Mouse (Mus musculus): ENCODE data around the gene Atp8b4. TPM values are rescaled to one million over a fixed set of nuclear protein-coding genes. Genes with fewer than 3 reads are reported as not detected.

Gene Atp8b4
- polyA plus RNA-seq, 1 experiment = not detected

DNA sequence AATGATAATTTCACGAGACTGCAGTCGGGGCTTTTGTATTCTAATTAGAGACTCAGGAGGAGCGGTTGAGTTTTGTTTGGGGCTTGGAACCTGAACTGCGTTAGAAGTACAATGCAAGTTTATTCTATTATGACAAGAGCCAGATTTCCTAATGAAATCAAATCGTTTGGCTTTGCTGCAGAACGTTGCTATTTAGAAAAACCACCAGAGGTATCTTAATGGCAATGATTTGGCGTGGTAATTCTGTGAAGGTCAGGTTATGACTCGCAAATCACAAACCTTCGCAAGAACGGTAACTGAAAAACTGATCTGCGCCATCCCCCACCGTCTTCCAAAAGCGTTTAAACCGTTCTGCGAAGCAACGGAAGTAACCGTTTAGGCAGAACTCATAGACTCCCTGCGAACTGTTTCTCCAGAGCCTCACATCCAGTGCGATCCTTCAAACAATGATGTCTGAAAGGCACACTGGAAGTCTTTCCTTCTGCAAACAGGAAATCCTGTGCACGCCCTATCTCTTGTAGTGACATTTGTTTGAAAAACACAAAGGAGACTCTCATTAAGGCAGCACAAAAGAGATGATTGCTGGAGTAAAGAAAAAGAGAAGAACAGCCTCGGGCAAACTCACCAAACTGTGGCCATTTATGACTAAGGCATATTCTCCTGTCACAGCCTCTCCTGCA is 139.2 kb downstream of the Atp8b4 start:
- TF ChIP-seq POLR2A (IDR thresholded peaks at IDR 0.05; ENCODE audit: insufficient read depth, low read depth, low read length) = no peak
- no peak for TF ChIP-seq CTCF (IDR thresholded peaks at IDR 0.05; ENCODE audit: insufficient read depth, low read depth, low read length)
- Histone ChIP-seq H3K4me3 (ENCODE audit: insufficient read depth, low read depth, low read length) (no peak overlapping the region), H3K27ac (ENCODE audit: insufficient read depth, low read depth, low read length) (no peak overlapping the region), H3K4me1 (ENCODE audit: control insufficient read depth, insufficient read depth, low read length) (no peaks in the 10 kb centered on the region)
- WGBS = 36% methylated on average over 21 of the region's 21 CpGs

DNA sequence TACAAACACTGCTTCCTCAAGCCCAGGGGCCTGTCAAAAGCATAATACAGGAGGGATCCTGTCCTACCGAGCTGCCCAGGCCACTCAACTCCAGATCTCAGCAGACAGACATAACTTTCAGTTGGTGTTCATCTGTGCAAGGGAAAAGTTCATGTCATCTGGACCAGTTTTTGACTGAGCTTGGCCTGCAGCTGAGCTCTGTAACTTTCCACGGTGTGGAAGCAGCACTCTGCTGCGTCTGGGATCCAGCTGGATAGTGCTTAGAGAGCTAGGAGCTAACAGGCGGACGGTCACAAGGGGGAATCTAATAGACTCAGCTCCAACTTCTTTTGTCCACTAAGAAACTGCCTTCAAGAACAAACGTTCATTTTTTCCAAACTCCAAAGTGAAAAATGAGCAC is 139.8 kb downstream of the Atp8b4 start:
- Histone ChIP-seq H3K4me1 (ENCODE audit: control insufficient read depth, insufficient read depth, low read length) (no peaks in the 10 kb centered on the region), H3K4me3 (ENCODE audit: insufficient read depth, low read depth, low read length) (no peak overlapping the region), H3K27ac (ENCODE audit: insufficient read depth, low read depth, low read length) (no peak overlapping the region)
- TF ChIP-seq CTCF (IDR thresholded peaks at IDR 0.05; ENCODE audit: insufficient read depth, low read depth, low read length) (no peak), POLR2A (IDR thresholded peaks at IDR 0.05; ENCODE audit: insufficient read depth, low read depth, low read length) (no peak)
- 51% methylated on average over 6 of the region's 6 CpGs for WGBS

- TF ChIP-seq CTCF (IDR thresholded peaks at IDR 0.05; ENCODE audit: insufficient read depth, low read depth, low read length) (no peak), POLR2A (IDR thresholded peaks at IDR 0.05; ENCODE audit: insufficient read depth, low read depth, low read length) (no peak)
- H3K4me1 ChIP-seq (ENCODE audit: control insufficient read depth, insufficient read depth, low read length) = no peaks in the 10 kb centered on the region
- H3K4me3 ChIP-seq (ENCODE audit: insufficient read depth, low read depth, low read length) = no peak overlapping the region
- no peak overlapping the region for H3K27ac ChIP-seq (ENCODE audit: insufficient read depth, low read depth, low read length)
- WGBS = 86% methylated on average over 3 of the region's 3 CpGs
These were observed 140.5 kb downstream of the Atp8b4 start for GRCm38 (mm10) chr2:126359965-126360364.

- no peaks in the 10 kb centered on the region for H3K4me1 ChIP-seq (ENCODE audit: control insufficient read depth, insufficient read depth, low read length)
- H3K27ac ChIP-seq (ENCODE audit: insufficient read depth, low read depth, low read length) = no peak overlapping the region
- WGBS = 94% methylated on average over 1 of the region's 1 CpGs
- TF ChIP-seq POLR2A (IDR thresholded peaks at IDR 0.05; ENCODE audit: insufficient read depth, low read depth, low read length) = no peak
- TF ChIP-seq CTCF (IDR thresholded peaks at IDR 0.05; ENCODE audit: insufficient read depth, low read depth, low read length) = no peak
- no peak overlapping the region for H3K4me3 ChIP-seq (ENCODE audit: insufficient read depth, low read depth, low read length)
These were observed 141.2 kb downstream of the Atp8b4 start for GRCm38 (mm10) chr2:126359278-126359677.

- H3K4me3 ChIP-seq (ENCODE audit: insufficient read depth, low read depth, low read length) = no peak overlapping the region
- H3K4me1 ChIP-seq (ENCODE audit: control insufficient read depth, insufficient read depth, low read length) = no peaks in the 10 kb centered on the region
- 88% methylated on average over 5 of the region's 5 CpGs for WGBS
- TF ChIP-seq POLR2A (IDR thresholded peaks at IDR 0.05; ENCODE audit: insufficient read depth, low read depth, low read length) (no peak), CTCF (IDR thresholded peaks at IDR 0.05; ENCODE audit: insufficient read depth, low read depth, low read length) (no peak)
- no peak overlapping the region for H3K27ac ChIP-seq (ENCODE audit: insufficient read depth, low read depth, low read length)
These were observed 141.7 kb downstream of the Atp8b4 start for GRCm38 (mm10) chr2:126358741-126359140.

DNA sequence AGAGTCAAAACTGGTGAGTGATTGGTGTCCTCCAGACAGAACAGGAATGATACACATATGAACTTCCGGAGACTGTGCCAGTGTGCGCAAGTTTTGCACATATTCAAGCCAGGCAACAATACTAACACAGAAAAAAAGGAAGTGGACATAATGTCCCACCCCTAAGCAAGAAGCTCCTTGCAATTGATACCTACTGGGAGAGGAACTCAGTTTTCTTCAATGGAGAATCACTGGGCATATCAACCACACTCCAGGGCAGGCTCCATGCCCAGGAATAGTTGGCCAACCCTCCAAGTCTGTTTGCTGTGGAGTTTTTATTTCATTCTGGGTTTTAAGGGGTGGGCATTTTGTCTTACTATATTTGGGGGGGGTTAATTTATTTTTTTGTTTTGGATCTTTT is 145.2 kb downstream of the Atp8b4 start:
- no peak overlapping the region for H3K4me3 ChIP-seq (ENCODE audit: insufficient read depth, low read depth, low read length)
- no peak overlapping the region for H3K27ac ChIP-seq (ENCODE audit: insufficient read depth, low read depth, low read length)
- TF ChIP-seq CTCF (IDR thresholded peaks at IDR 0.05; ENCODE audit: insufficient read depth, low read depth, low read length) (no peak), POLR2A (IDR thresholded peaks at IDR 0.05; ENCODE audit: insufficient read depth, low read depth, low read length) (no peak)
- no peaks in the 10 kb centered on the region for H3K4me1 ChIP-seq (ENCODE audit: control insufficient read depth, insufficient read depth, low read length)
- 96% methylated on average over 2 of the region's 2 CpGs for WGBS

DNA sequence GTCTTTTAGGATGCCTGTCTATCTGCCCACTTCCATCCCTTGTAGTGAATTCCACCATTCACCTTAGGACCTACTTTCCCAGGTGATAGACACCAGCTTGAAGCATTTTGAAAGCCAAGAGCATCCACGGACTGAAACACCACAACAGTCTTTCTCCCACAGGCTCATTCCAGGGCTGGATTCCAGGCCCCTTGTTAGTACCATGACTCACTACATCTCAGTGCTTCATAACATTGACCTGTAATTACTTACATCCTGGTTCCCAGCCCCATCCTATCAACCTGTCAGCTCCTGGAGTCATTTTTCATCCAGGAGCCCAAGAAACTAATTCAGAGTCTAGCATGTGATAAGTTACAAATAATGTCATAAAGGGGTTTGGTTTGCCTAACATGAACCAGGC is 148.7 kb downstream of the Atp8b4 start:
- 69% methylated on average over 1 of the region's 1 CpGs for WGBS
- Histone ChIP-seq H3K27ac (ENCODE audit: insufficient read depth, low read depth, low read length) (no peak overlapping the region), H3K4me3 (ENCODE audit: insufficient read depth, low read depth, low read length) (no peak overlapping the region), H3K4me1 (ENCODE audit: control insufficient read depth, insufficient read depth, low read length) (no peaks in the 10 kb centered on the region)
- TF ChIP-seq CTCF (IDR thresholded peaks at IDR 0.05; ENCODE audit: insufficient read depth, low read depth, low read length) = no peak
- no peak for TF ChIP-seq POLR2A (IDR thresholded peaks at IDR 0.05; ENCODE audit: insufficient read depth, low read depth, low read length)

DNA sequence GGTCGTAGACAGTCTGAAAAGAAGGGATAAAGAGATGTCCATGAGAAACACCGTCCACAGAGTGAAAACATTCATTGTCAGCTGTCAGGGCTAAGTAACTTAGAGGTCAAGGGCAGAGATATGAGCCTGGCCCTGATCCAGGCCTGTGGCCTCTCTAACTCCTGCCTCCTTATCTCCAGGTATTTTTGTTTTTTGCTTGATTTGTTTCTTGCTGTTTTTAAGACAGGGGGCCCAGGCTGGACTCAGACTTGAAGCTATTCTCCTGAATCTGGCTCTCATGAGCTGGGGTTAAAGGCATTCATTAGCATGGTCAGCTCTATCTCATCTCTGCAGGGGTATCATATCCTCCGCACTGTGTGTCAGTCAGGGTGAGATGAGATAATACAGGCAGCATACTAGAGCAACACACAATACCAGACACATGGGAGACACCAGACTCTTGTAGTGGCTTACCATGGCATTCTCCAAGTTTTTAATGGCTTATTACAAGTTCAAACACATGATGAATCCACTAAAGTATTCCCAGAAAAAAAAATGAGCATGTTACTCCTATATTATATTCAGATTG is 157.4 kb downstream of the Atp8b4 start:
- TF ChIP-seq CTCF (IDR thresholded peaks at IDR 0.05; ENCODE audit: insufficient read depth, low read depth, low read length) (no peak), POLR2A (IDR thresholded peaks at IDR 0.05; ENCODE audit: insufficient read depth, low read depth, low read length) (no peak)
- Histone ChIP-seq H3K27ac (ENCODE audit: insufficient read depth, low read depth, low read length) (no peak overlapping the region), H3K4me1 (ENCODE audit: control insufficient read depth, insufficient read depth, low read length) (no peaks in the 10 kb centered on the region), H3K4me3 (ENCODE audit: insufficient read depth, low read depth, low read length) (no peak overlapping the region)
- 78% methylated on average over 3 of the region's 3 CpGs for WGBS

- no peak overlapping the region for H3K4me3 ChIP-seq (ENCODE audit: insufficient read depth, low read depth, low read length)
- no peak for TF ChIP-seq POLR2A (IDR thresholded peaks at IDR 0.05; ENCODE audit: insufficient read depth, low read depth, low read length)
- no peak for TF ChIP-seq CTCF (IDR thresholded peaks at IDR 0.05; ENCODE audit: insufficient read depth, low read depth, low read length)
- no peak overlapping the region for H3K27ac ChIP-seq (ENCODE audit: insufficient read depth, low read depth, low read length)
- no peaks in the 10 kb centered on the region for H3K4me1 ChIP-seq (ENCODE audit: control insufficient read depth, insufficient read depth, low read length)
- WGBS = 94% methylated on average over 8 of the region's 8 CpGs
These were observed 159.0 kb downstream of the Atp8b4 start for GRCm38 (mm10) chr2:126341521-126341920.
